Mouse (Mus musculus) frontal cortex, adult 2 months (tissue): ENCODE measurements around the gene Adcy5. TPM values are rescaled to one million over a fixed set of nuclear protein-coding genes. Genes with fewer than 3 reads are reported as not detected.
A peak's percentile ranks its signal among the peaks of the same experiment; 100 is the strongest.

ENCODE experiments used
- DNase-seq, 2 experiments: peaks; one replicate each; pipeline ENCODE4 v3.0.0; 2022; ENCODE audit warnings: low spot score in 1 of 2; ENCODE audit errors: extremely low spot score in 1 of 2
- polyA plus RNA-seq: library from polyadenylated mRNA; depleted of rRNA; stranded (reverse); fragments of >200 nt; gene quantifications from 2 replicates; pipeline ENCODE4 v1.2.3, GENCODE M21; 2012

Gene Adcy5
- polyA plus RNA-seq, 1 experiment = 68.5 TPM

GRCm38 (mm10) chr16:35248825-35249224, 94.1 kb downstream of the Adcy5 start:
- DNase-seq = no peak

- no peak for DNase-seq
Observed at GRCm38 (mm10) chr16:35249763-35250162, 95.1 kb downstream of the Adcy5 start.

- no peak for DNase-seq
Observed at GRCm38 (mm10) chr16:35251690-35252089, 97.0 kb downstream of the Adcy5 start.

- DNase-seq = no peak
Observed at GRCm38 (mm10) chr16:35252967-35253366, 98.3 kb downstream of the Adcy5 start.

- peak in 1 of 2 experiments; percentile 25 for DNase-seq
Observed at GRCm38 (mm10) chr16:35255981-35256380, 101.3 kb downstream of the Adcy5 start.

- DNase-seq = peak; percentile 76 to 97
Observed at GRCm38 (mm10) chr16:35270353-35270934, 115.8 kb downstream of the Adcy5 start.

- no peak for DNase-seq
Observed at GRCm38 (mm10) chr16:35270945-35271344, 116.3 kb downstream of the Adcy5 start.

- DNase-seq = peak in 1 of 2 experiments; percentile 37
Observed at GRCm38 (mm10) chr16:35271572-35271971, 116.9 kb downstream of the Adcy5 start.

GRCm38 (mm10) chr16:35272417-35272816, 117.7 kb downstream of the Adcy5 start:
- no peak for DNase-seq

GRCm38 (mm10) chr16:35278166-35278565, 123.5 kb downstream of the Adcy5 start:
- DNase-seq = no peak

- no peak for DNase-seq
Observed at GRCm38 (mm10) chr16:35282456-35282855, 127.8 kb downstream of the Adcy5 start.

GRCm38 (mm10) chr16:35285821-35286220, 131.1 kb downstream of the Adcy5 start:
- no peak for DNase-seq

GRCm38 (mm10) chr16:35287244-35287643, 132.6 kb downstream of the Adcy5 start:
- DNase-seq = no peak

- no peak for DNase-seq
Observed at GRCm38 (mm10) chr16:35297786-35298185, 143.1 kb downstream of the Adcy5 start.

- no peak for DNase-seq
Observed at GRCm38 (mm10) chr16:35300156-35300555, 145.5 kb downstream of the Adcy5 start.

- no peak for DNase-seq
Observed at GRCm38 (mm10) chr16:35302441-35303280, 148.0 kb downstream of the Adcy5 start.

GRCm38 (mm10) chr16:35303721-35304120, 149.0 kb downstream of the Adcy5 start:
- no peak for DNase-seq

GRCm38 (mm10) chr16:35304416-35304815, 149.7 kb downstream of the Adcy5 start:
- no peak for DNase-seq

GRCm38 (mm10) chr16:35305226-35305625, 150.5 kb downstream of the Adcy5 start:
- DNase-seq = no peak

- DNase-seq = no peak
Observed at GRCm38 (mm10) chr16:35306631-35307030, 152.0 kb downstream of the Adcy5 start.

- no peak for DNase-seq
Observed at GRCm38 (mm10) chr16:35307331-35307730, 152.7 kb downstream of the Adcy5 start.

- DNase-seq = no peak
Observed at GRCm38 (mm10) chr16:35308016-35308415, 153.3 kb downstream of the Adcy5 start.
